Mouse (Mus musculus) liver, postnatal 0 days (tissue): ENCODE results near the gene Thsd4. TPM values are rescaled to one million over a fixed set of nuclear protein-coding genes. Genes with fewer than 3 reads are reported as not detected.

Experiments
- ATAC-seq: fragments of 200-750 bp; cut with Nextera tagmentation; 2 replicates; pipeline ENCODE4 v1.8.0; 2017; ENCODE audit warnings: mild to moderate bottlenecking, moderate library complexity
- DNase-seq: peaks from one replicate; pipeline ENCODE4 v3.0.0-alpha.2; 2016
- H3K27ac ChIP-seq: fragments of 300-500 bp; sonication (generic); 2 replicates; pipeline ENCODE4 v1.5.1; 2014; ENCODE audit warnings: antibody characterized with exemption, moderate library complexity, mild to moderate bottlenecking, low read depth
- H3K27me3 ChIP-seq: fragments of 300-500 bp; sonication (generic); 2 replicates; pipeline ENCODE4 v1.6.1; 2014; ENCODE audit warnings: low read length, control low read depth, mixed read lengths; ENCODE audit not compliant: insufficient read depth
- H3K36me3 ChIP-seq: fragments of 300-500 bp; sonication (generic); replicated peaks from 2 replicates; pipeline ENCODE4 v1.6.1; 2014; ENCODE audit warnings: mild to moderate bottlenecking, control low read depth, low read length, moderate library complexity, mixed read lengths; ENCODE audit not compliant: insufficient read depth
- H3K4me1 ChIP-seq: fragments of 300-500 bp; sonication (generic); 2 replicates; pipeline ENCODE4 v1.6.1; 2014; ENCODE audit warnings: antibody characterized with exemption, mild to moderate bottlenecking, control low read depth; ENCODE audit not compliant: insufficient read depth
- H3K4me2 ChIP-seq: fragments of 300-500 bp; sonication (generic); 2 replicates; pipeline ENCODE4 v1.6.1; 2014; ENCODE audit warnings: low read depth, mild to moderate bottlenecking, low read length, moderate library complexity, mixed read lengths
- H3K4me3 ChIP-seq: fragments of 300-500 bp; sonication (generic); 2 replicates; pipeline ENCODE4 v1.5.1; 2014; ENCODE audit warnings: low read depth, low read length
- H3K9ac ChIP-seq: fragments of 300-500 bp; sonication (generic); replicated peaks from 2 replicates; pipeline ENCODE4 v1.6.1; 2014; ENCODE audit warnings: mild to moderate bottlenecking, moderate library complexity
- H3K9me3 ChIP-seq: fragments of 300-500 bp; sonication (generic); 2 replicates; pipeline ENCODE4 v1.6.1; 2016; ENCODE audit warnings: mild to moderate bottlenecking, control low read depth, low read length, mixed read lengths
- CTCF ChIP-seq: sonication (generic); IDR thresholded peaks from 2 replicates; pipeline ENCODE4 v1.5.1; 2016; ENCODE audit warnings: antibody characterized with exemption, low read depth
- EP300 ChIP-seq: IDR thresholded peaks from 2 replicates; pipeline ENCODE4 v1.6.1; 2016; ENCODE audit warnings: antibody characterized with exemption, low read depth, mild to moderate bottlenecking
- WGBS: fragments of 180-500 bp; shearing (Covaris S2); extraction: QIAGEN DNeasy Blood & Tissue Kit; methylation state at CpG from one replicate; pipeline ENCODE4 v1.1.7; 2014; ENCODE audit not compliant: insufficient replicate concordance; 5-methylcytosine and 5-hydroxymethylcytosine counted together
- polyA plus RNA-seq: library from polyadenylated mRNA; unstranded; fragments of >200 nt; fragmentation: Nextera tagmentation; extraction: Ambion mirVana; gene quantifications from 2 replicates; pipeline ENCODE4 v1.2.1, GENCODE M21; 2015

The Thsd4 gene
- polyA plus RNA-seq, 1 experiment from 2014 or later: 0.70 TPM

DNA sequence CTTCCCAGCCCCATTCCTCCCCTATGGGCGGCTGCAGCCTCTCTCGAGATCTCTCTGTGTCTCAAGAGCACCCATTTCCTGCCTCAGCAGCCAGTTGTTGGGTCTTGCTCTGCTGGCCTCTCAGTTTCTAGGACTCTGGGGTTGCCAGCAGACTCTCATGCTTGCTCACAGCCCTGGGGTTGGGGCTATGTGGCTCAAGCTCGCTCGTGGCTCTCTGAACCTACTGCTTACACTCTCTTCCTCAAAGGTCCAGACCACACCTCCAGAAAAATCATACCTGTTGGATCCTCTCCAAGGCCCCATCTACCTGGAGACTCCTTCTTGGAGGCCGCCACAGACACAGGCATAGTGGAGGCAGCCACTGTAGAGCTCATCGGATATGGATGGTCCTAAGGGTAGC is 572.3 kb downstream of the Thsd4 start:
- DNase-seq (no peak), ATAC-seq (no peak)
- peaks cover 47% of the 10 kb centered on the region for H3K27me3 ChIP-seq
- no peak overlapping the region for H3K4me3 ChIP-seq
- no peaks in the 10 kb centered on the region for H3K9me3 ChIP-seq
- H3K4me1 ChIP-seq: no peaks in the 10 kb centered on the region
- 70% methylated on average over 6 of the region's 6 CpGs for WGBS
- H3K9ac ChIP-seq: no peak overlapping the region
- H3K36me3 ChIP-seq: no peaks in the 10 kb centered on the region
- no peak overlapping the region for H3K4me2 ChIP-seq
- TF ChIP-seq CTCF (no peak), EP300 (no peak)
- H3K27ac ChIP-seq: no peak overlapping the region

GRCm38 (mm10) chr9:59948691-59949250 is 573.1 kb downstream of the Thsd4 start:
- 81% methylated on average over 17 of the region's 17 CpGs for WGBS
- Histone ChIP-seq H3K4me2 (no peak overlapping the region), H3K27ac (no peak overlapping the region), H3K36me3 (no peaks in the 10 kb centered on the region), H3K9me3 (no peaks in the 10 kb centered on the region), H3K4me1 (no peaks in the 10 kb centered on the region), H3K27me3 (peaks cover 49% of the 10 kb centered on the region), H3K4me3 (no peak overlapping the region), H3K9ac (no peak overlapping the region)
- no peak for DNase-seq
- no peak for ATAC-seq
- TF ChIP-seq CTCF: no peak
- TF ChIP-seq EP300: no peak

DNA sequence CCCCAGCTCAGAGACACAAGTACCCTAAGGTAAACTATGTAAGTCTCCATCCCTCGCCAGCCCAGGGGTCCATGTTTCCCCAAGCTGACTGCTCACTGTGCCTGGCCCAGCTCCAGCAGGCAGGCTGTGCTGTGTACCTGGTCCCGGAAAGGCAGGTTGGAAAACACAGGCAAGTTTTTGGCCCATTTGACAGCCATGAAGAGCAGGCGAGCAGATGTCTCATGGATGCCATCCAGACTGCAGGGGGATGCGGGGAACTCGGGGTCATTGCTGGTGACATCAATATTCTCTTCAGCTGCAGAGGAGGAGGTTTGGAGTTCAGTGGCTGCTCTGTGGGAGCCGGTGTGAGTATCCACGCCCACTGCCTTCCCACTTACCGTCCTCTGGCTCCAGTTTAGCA is 573.6 kb downstream of the Thsd4 start:
- H3K9ac ChIP-seq: no peak overlapping the region
- no peak overlapping the region for H3K4me2 ChIP-seq
- no peak overlapping the region for H3K4me3 ChIP-seq
- H3K4me1 ChIP-seq: no peaks in the 10 kb centered on the region
- H3K27ac ChIP-seq: no peak overlapping the region
- ATAC-seq (no peak), DNase-seq (no peak)
- no peaks in the 10 kb centered on the region for H3K36me3 ChIP-seq
- WGBS: 71% methylated on average over 8 of the region's 8 CpGs
- TF ChIP-seq CTCF (no peak), EP300 (no peak)
- no peaks in the 10 kb centered on the region for H3K9me3 ChIP-seq
- H3K27me3 ChIP-seq: peaks cover 49% of the 10 kb centered on the region

DNA sequence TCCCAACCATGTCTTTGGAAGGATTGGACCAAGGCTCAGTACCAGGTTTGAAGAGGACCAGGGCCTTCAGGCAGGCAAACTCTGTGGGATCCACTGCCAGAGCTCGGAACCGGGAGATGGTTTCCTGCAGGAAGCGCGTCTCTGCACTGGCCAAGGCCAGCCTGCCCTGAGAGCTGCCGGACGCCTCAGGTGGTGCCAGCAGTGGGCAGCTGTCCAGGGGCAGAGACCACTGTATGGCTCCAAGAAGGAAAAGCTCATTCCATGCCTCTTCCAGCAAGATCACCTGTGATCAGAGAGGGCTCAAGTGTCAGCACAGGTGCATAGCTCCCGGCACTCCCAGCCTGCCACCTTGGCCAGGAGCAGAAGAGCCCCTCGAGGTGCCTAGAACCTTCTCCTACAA is 574.6 kb downstream of the Thsd4 start:
- Histone ChIP-seq H3K4me3 (no peak overlapping the region), H3K27me3 (peaks cover 49% of the 10 kb centered on the region), H3K4me1 (no peaks in the 10 kb centered on the region), H3K9me3 (no peaks in the 10 kb centered on the region), H3K9ac (no peak overlapping the region), H3K4me2 (no peak overlapping the region), H3K27ac (no peak overlapping the region), H3K36me3 (no peaks in the 10 kb centered on the region)
- 76% methylated on average over 8 of the region's 8 CpGs for WGBS
- TF ChIP-seq EP300: no peak
- no peak for TF ChIP-seq CTCF
- ATAC-seq (no peak), DNase-seq (no peak)

DNA sequence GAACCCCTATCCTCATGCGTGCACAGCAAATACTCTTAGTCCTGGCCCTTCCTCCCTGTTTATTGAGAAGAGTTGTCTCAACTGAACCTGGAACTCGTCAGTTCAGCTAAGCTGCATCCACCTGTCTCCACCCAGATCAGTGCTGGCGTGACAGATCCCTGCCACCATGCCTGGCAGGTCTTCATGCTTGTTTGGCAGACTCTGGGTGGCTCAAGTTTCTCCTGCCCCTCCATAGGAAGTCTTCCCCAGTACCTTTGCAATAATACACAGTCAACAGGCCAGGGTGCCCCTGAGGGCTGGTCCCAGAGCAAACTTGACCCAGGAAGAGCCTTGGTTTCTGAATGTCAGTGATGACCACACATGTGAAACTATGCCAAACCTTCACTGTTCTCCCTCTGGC is 576.6 kb downstream of the Thsd4 start:
- WGBS: 77% methylated on average over 3 of the region's 3 CpGs
- Histone ChIP-seq H3K4me2 (no peak overlapping the region), H3K36me3 (no peaks in the 10 kb centered on the region), H3K27ac (no peak overlapping the region), H3K4me3 (no peak overlapping the region), H3K27me3 (peaks cover 49% of the 10 kb centered on the region), H3K4me1 (no peaks in the 10 kb centered on the region), H3K9me3 (no peaks in the 10 kb centered on the region), H3K9ac (no peak overlapping the region)
- DNase-seq (no peak), ATAC-seq (no peak)
- TF ChIP-seq CTCF (no peak), EP300 (no peak)

DNA sequence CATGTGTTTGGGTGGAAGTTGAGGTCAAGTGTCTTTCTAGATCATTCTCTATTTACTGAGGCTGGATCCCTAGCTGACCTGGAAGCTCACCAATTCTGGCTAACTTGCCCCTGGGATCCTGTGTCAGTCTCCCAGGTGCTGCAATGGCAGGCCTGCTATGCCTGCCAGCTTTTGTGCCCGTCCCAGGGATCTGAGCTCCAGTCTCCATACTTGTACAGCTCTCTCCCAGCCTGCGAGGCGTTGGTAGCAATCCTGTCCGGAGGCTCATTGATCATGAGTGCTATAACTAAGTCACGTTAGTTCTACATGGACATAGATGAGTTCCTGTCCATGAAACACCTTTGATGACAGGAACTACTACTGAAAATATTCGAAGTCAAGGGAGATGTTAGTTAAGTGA is 578.0 kb downstream of the Thsd4 start:
- 82% methylated on average over 6 of the region's 6 CpGs for WGBS
- no peak for TF ChIP-seq EP300
- no peak for TF ChIP-seq CTCF
- no peak for DNase-seq

More for the DNA sequence above, 578.0 kb downstream of the Thsd4 start:
- Histone ChIP-seq H3K27me3 (peaks cover 48% of the 10 kb centered on the region), H3K4me3 (no peak overlapping the region), H3K9me3 (no peaks in the 10 kb centered on the region), H3K36me3 (no peaks in the 10 kb centered on the region), H3K9ac (no peak overlapping the region), H3K4me2 (no peak overlapping the region), H3K4me1 (no peaks in the 10 kb centered on the region), H3K27ac (no peak overlapping the region)
- no peak for ATAC-seq
